Mouse (Mus musculus): Measurements from ENCODE around the gene Ankrd6. TPM values are rescaled to one million over a fixed set of nuclear protein-coding genes. Genes with fewer than 3 reads are reported as not detected.

Ankrd6 gene
- total and polyA plus RNA-seq, 3 experiments: 1.1 to 4.9 (median 4.1) TPM

DNA sequence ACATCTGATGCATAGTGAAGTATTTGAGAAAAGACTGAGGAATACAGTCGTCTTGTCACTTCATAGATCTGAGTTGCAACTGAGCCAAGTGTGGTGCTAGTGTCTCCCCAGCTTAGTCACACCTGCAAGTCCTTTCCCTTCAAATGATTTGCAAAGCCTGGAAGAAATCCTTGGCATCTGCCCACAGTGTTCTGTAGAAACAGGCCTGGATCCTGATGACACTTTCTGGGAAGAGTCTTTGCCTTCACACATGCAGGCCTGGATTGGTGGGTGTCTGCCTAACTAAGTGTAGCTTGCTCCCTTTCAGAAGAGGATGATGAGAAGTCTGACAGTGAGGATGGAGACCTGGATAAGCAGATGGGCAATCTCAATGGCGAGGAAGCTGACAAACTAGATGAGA, 193.2 kb downstream of the Ankrd6 start:
- 83% methylated on average over 2 of the region's 2 CpGs for WGBS
- intact Hi-C loops (cut with DNase I): no loop called here
- H3K36me3 ChIP-seq (ENCODE audit: control insufficient read depth, insufficient read depth, low read length): no peaks in the 10 kb centered on the region; the same call in 1 of the 2 replicates
- no peak overlapping the region for H3K27ac ChIP-seq
- no peak for DNase-seq
- H3K4me3 ChIP-seq: no peak overlapping the region
- H3K4me1 ChIP-seq (ENCODE audit: control insufficient read depth, insufficient read depth, low read length): no peaks in the 10 kb centered on the region
- no peaks in the 10 kb centered on the region for H3K27me3 ChIP-seq (ENCODE audit: control insufficient read depth, insufficient read depth, low read length)
- no peak overlapping the region for H3K9ac ChIP-seq (ENCODE audit: low read depth, low read length)
- no peaks in the 10 kb centered on the region for H3K79me2 ChIP-seq (replicated peaks; ENCODE audit: control insufficient read depth, insufficient read depth, low read length)
- TF ChIP-seq POLR2A (IDR thresholded peaks at IDR 0.05; ENCODE audit: insufficient read depth, low read depth, low read length) (no peak), EP300 (IDR thresholded peaks at IDR 0.05; ENCODE audit: insufficient read depth, low read depth, low read length) (no peak), CTCF (IDR thresholded peaks at IDR 0.05) (no peak)

Other genes with a start within 250 kb of the Ankrd6 start
- 10 to 100 TPM; 34.4 TPM for gene Lyrm2, start 150.6 kb downstream of the Ankrd6 start, total RNA-seq (2021)
- 16.1 and 22.2 TPM in 2 replicates for gene Lyrm2, start 150.6 kb downstream of the Ankrd6 start, polyA plus RNA-seq (2012; rRNA removed)
- gene Rragd, start 32.2 kb upstream of the Ankrd6 start, total RNA-seq (2021): 100 to 1,000 TPM in 1 of 2 experiments, 10 to 100 TPM in 1; 81.2 to 101 TPM
- 30.5 and 57.6 TPM in 2 replicates for gene Rragd, start 32.2 kb upstream of the Ankrd6 start, polyA plus RNA-seq (2012; rRNA removed)
- 10 to 100 TPM; 40.8 to 41.9 TPM for gene Ube2j1, start 80.6 kb upstream of the Ankrd6 start, total RNA-seq (2021)
- gene Ube2j1, start 80.6 kb upstream of the Ankrd6 start, polyA plus RNA-seq (2012; rRNA removed): 14.1 and 20.1 TPM in 2 replicates
- 1 to 10 TPM; 1.6 to 2.6 TPM for gene Gabrr2, start 112.2 kb upstream of the Ankrd6 start, total RNA-seq (2021)
- 4.9 and 7.5 TPM in 2 replicates for gene Gabrr2, start 112.2 kb upstream of the Ankrd6 start, polyA plus RNA-seq (2012; rRNA removed)
- under 1 TPM; 0.27 to 0.50 TPM for gene Gabrr1, start 181.7 kb upstream of the Ankrd6 start, total RNA-seq (2021)
- 0.20 and 0.23 TPM in 2 replicates for gene Gabrr1, start 181.7 kb upstream of the Ankrd6 start, polyA plus RNA-seq (2012; rRNA removed)
- gene Pm20d2, start 238.9 kb upstream of the Ankrd6 start, total RNA-seq (2021): 10 to 100 TPM; 57.8 to 64.9 TPM
- gene Pm20d2, start 238.9 kb upstream of the Ankrd6 start, polyA plus RNA-seq (2012; rRNA removed): 26.1 and 40.5 TPM in 2 replicates